Mouse (Mus musculus) kidney, postnatal 4 days (tissue): ENCODE results near the gene St6galnac5.

Source experiments
- DNase-seq, 2 experiments: peaks; one replicate each; pipeline ENCODE4 v3.0.0; 2021; ENCODE audit warnings: mixed read lengths in 2 of 2

St6galnac5 gene

GRCm38 (mm10) chr3:152981988-152982387, at the start of gene St6galnac5:
TSS of gene St6galnac5 (minus strand) at chr3:152982246.
- DNase-seq, result peak; percentile 55 to 58

GRCm38 (mm10) chr3:153030756-153031155, 48.7 kb upstream of the St6galnac5 start:
- no peak for DNase-seq

- DNase-seq, result no peak
These were observed 42.0 kb upstream of the St6galnac5 start for GRCm38 (mm10) chr3:153024016-153024415.

- no peak for DNase-seq
These were observed 36.0 kb upstream of the St6galnac5 start for GRCm38 (mm10) chr3:153018051-153018450.

GRCm38 (mm10) chr3:153016355-153016754, 34.3 kb upstream of the St6galnac5 start:
- no peak for DNase-seq

GRCm38 (mm10) chr3:153006893-153007292, 24.8 kb upstream of the St6galnac5 start:
- DNase-seq, result no peak

GRCm38 (mm10) chr3:152998901-152999300, 16.9 kb upstream of the St6galnac5 start:
- no peak for DNase-seq

GRCm38 (mm10) chr3:152998106-152998505, 16.1 kb upstream of the St6galnac5 start:
- DNase-seq, result peak; percentile 12 to 42

- no peak for DNase-seq
These were observed 11.6 kb upstream of the St6galnac5 start for GRCm38 (mm10) chr3:152993608-152994007.

- no peak for DNase-seq
These were observed 8.7 kb upstream of the St6galnac5 start for GRCm38 (mm10) chr3:152990787-152991186.

- DNase-seq, result peak; percentile 48 to 61
These were observed 770 bp downstream of the St6galnac5 start for GRCm38 (mm10) chr3:152980978-152981974.

GRCm38 (mm10) chr3:152980431-152980830, 1.6 kb downstream of the St6galnac5 start:
- peak; percentile 37 to 53 for DNase-seq

- no peak for DNase-seq
These were observed 2.5 kb downstream of the St6galnac5 start for GRCm38 (mm10) chr3:152979481-152980092.

- DNase-seq, result no peak
These were observed 10.7 kb downstream of the St6galnac5 start for GRCm38 (mm10) chr3:152971373-152971772.

GRCm38 (mm10) chr3:152969774-152970347, 12.2 kb downstream of the St6galnac5 start:
- no peak for DNase-seq

- DNase-seq, result no peak
These were observed 20.1 kb downstream of the St6galnac5 start for GRCm38 (mm10) chr3:152961855-152962376.

- DNase-seq, result peak; percentile 71 to 76
These were observed 23.5 kb downstream of the St6galnac5 start for GRCm38 (mm10) chr3:152958358-152959150.

- no peak for DNase-seq
These were observed 25.3 kb downstream of the St6galnac5 start for GRCm38 (mm10) chr3:152956771-152957170.

GRCm38 (mm10) chr3:152956038-152956437, 26.0 kb downstream of the St6galnac5 start:
- DNase-seq, result no peak

GRCm38 (mm10) chr3:152951634-152952545, 30.2 kb downstream of the St6galnac5 start:
- no peak for DNase-seq

- no peak for DNase-seq
These were observed 31.1 kb downstream of the St6galnac5 start for GRCm38 (mm10) chr3:152950914-152951313.
